Mouse (Mus musculus) Muller cell, postnatal 12 days (primary cell): ENCODE results near the gene Nes.

ENCODE experiments used
- DNase-seq: peaks from one replicate; pipeline ENCODE4 v3.0.0-alpha.2; 2015; ENCODE audit errors: inconsistent ontology term

Nes gene

GRCm38 (mm10) chr3:87982836-87983601 lies 12.1 kb downstream of the Nes start:
- DNase-seq, result peak; percentile 65

- DNase-seq, result no peak
Observed at GRCm38 (mm10) chr3:87983627-87984026, 12.7 kb downstream of the Nes start.

GRCm38 (mm10) chr3:87984094-87984493 lies 13.2 kb downstream of the Nes start:
- DNase-seq, result no peak

GRCm38 (mm10) chr3:87985505-87986320 lies 14.8 kb downstream of the Nes start:
- DNase-seq, result peak; percentile 87

- peak; percentile 99 for DNase-seq
Observed at GRCm38 (mm10) chr3:87986868-87987267, 16.0 kb downstream of the Nes start.

- DNase-seq, result peak; percentile 76
Observed at GRCm38 (mm10) chr3:87987633-87988032, 16.8 kb downstream of the Nes start.

GRCm38 (mm10) chr3:87988068-87988467 lies 17.2 kb downstream of the Nes start:
- DNase-seq, result no peak

GRCm38 (mm10) chr3:87989935-87990334 lies 19.1 kb downstream of the Nes start:
- no peak for DNase-seq

- peak; percentile 46 for DNase-seq
Observed at GRCm38 (mm10) chr3:87993436-87993835, 22.6 kb downstream of the Nes start.

GRCm38 (mm10) chr3:87995331-87995730 lies 24.5 kb downstream of the Nes start:
- DNase-seq, result no peak

- DNase-seq, result no peak
Observed at GRCm38 (mm10) chr3:87996401-87996800, 25.5 kb downstream of the Nes start.

GRCm38 (mm10) chr3:87996971-87997614 lies 26.2 kb downstream of the Nes start:
- peak; percentile 65 for DNase-seq

GRCm38 (mm10) chr3:87998747-87999146 lies 27.9 kb downstream of the Nes start:
- no peak for DNase-seq

GRCm38 (mm10) chr3:87999243-87999895 lies 28.5 kb downstream of the Nes start:
- DNase-seq, result no peak

GRCm38 (mm10) chr3:88000181-88000580 lies 29.3 kb downstream of the Nes start, which contains the start of gene Bcan:
TSS of gene Bcan (minus strand) at chr3:88000230.
- DNase-seq, result peak; percentile 52

GRCm38 (mm10) chr3:88000816-88001595 lies 30.1 kb downstream of the Nes start:
- no peak for DNase-seq

- no peak for DNase-seq
Observed at GRCm38 (mm10) chr3:88002291-88002976, 31.6 kb downstream of the Nes start.

GRCm38 (mm10) chr3:88005822-88006786 lies 35.2 kb downstream of the Nes start:
- no peak for DNase-seq

- no peak for DNase-seq
Observed at GRCm38 (mm10) chr3:88010634-88011265, 39.9 kb downstream of the Nes start.
